Mouse (Mus musculus) forebrain, postnatal 0 days (tissue): ENCODE data around the gene Tbc1d8b. TPM values are rescaled to one million over a fixed set of nuclear protein-coding genes. Genes with fewer than 3 reads are reported as not detected.

Source experiments
- ATAC-seq: fragments of 200-750 bp; cut with Nextera tagmentation; 2 replicates; pipeline ENCODE4 v1.8.0; 2017; ENCODE audit warnings: mild to moderate bottlenecking, moderate library complexity
- DNase-seq: peaks from one replicate; pipeline ENCODE4 v3.0.0-alpha.2; 2015
- H3K27ac ChIP-seq: fragments of 300-500 bp; sonication (generic); 2 replicates; pipeline ENCODE4 v1.5.1; 2014; ENCODE audit warnings: low read depth, mild to moderate bottlenecking, antibody characterized with exemption, low read length, moderate library complexity, mixed read lengths
- H3K27me3 ChIP-seq: fragments of 300-500 bp; sonication (generic); 2 replicates; pipeline ENCODE4 v1.6.1; 2014; ENCODE audit warnings: mild to moderate bottlenecking, low read length, mixed read lengths; ENCODE audit not compliant: insufficient read depth
- H3K36me3 ChIP-seq: fragments of 300-500 bp; sonication (generic); 2 replicates; pipeline ENCODE4 v1.6.1; 2014; ENCODE audit warnings: mild to moderate bottlenecking, moderate library complexity; ENCODE audit not compliant: insufficient read depth
- H3K4me1 ChIP-seq: fragments of 300-500 bp; sonication (generic); 2 replicates; pipeline ENCODE4 v1.6.1; 2014; ENCODE audit warnings: antibody characterized with exemption; ENCODE audit not compliant: insufficient read depth
- H3K4me2 ChIP-seq: fragments of 300-500 bp; sonication (generic); 2 replicates; pipeline ENCODE4 v1.6.1; 2014; ENCODE audit warnings: low read depth, mild to moderate bottlenecking, moderate library complexity
- H3K4me3 ChIP-seq: fragments of 300-500 bp; sonication (generic); 2 replicates; pipeline ENCODE4 v1.5.1; 2014; ENCODE audit warnings: low read depth, low read length, mixed read lengths
- H3K9ac ChIP-seq: fragments of 300-500 bp; sonication (generic); 2 replicates; pipeline ENCODE4 v1.6.1; 2014; ENCODE audit warnings: mild to moderate bottlenecking
- H3K9me3 ChIP-seq: fragments of 300-500 bp; sonication (generic); 2 replicates; pipeline ENCODE4 v1.6.1; 2016; ENCODE audit warnings: low read length
- CTCF ChIP-seq: sonication (generic); IDR thresholded peaks from 2 replicates; pipeline ENCODE4 v1.5.1; 2016; ENCODE audit warnings: antibody characterized with exemption, control low read depth, low read depth
- WGBS: fragments of 180-500 bp; shearing (Covaris S2); extraction: QIAGEN DNeasy Blood & Tissue Kit; methylation state at CpG from one replicate; pipeline ENCODE4 v1.1.7; 2014; 5-methylcytosine and 5-hydroxymethylcytosine counted together
- polyA plus RNA-seq: library from polyadenylated mRNA; unstranded; fragments of >200 nt; fragmentation: Nextera tagmentation; extraction: Ambion mirVana; gene quantifications from 2 replicates; pipeline ENCODE4 v1.2.1, GENCODE M21; 2015
- total RNA-seq: library from RNA; depleted of rRNA; stranded (reverse); fragments of >200 nt; gene quantifications from 2 replicates; pipeline ENCODE4 v1.2.3, GENCODE M21; 2014; rRNA removed

Gene Tbc1d8b
- total RNA-seq (1.1 and 1.5 TPM in 2 replicates), polyA plus RNA-seq (0.20 and 0.30 TPM in 2 replicates)

GRCm38 (mm10) chrX:139684775-139685695 lies at the start of gene Tbc1d8b:
Gene Tbc1d8b, plus strand, starts transcription at chrX:139684996.
- H3K4me2 ChIP-seq = peak within 1 kb of the TSS; percentile 64

GRCm38 (mm10) chrX:139639744-139640143 lies 45.1 kb upstream of the Tbc1d8b start:
- 82% methylated on average over 2 of the region's 2 CpGs for WGBS
- Histone ChIP-seq H3K9me3 (no peaks in the 10 kb centered on the region), H3K27me3 (no peaks in the 10 kb centered on the region; the same call in 1 of the 2 replicates), H3K36me3 (no peaks in the 10 kb centered on the region), H3K27ac (no peak overlapping the region), H3K4me2 (no peak overlapping the region), H3K4me3 (no peak overlapping the region), H3K4me1 (no peaks in the 10 kb centered on the region), H3K9ac (no peak overlapping the region)
- DNase-seq (no peak), ATAC-seq (no peak)
- no peak for TF ChIP-seq CTCF

More at GRCm38 (mm10) chrX:139684775-139685695, at the start of gene Tbc1d8b:
- peak; percentile 86 for DNase-seq
- no peaks in the 10 kb centered on the region for H3K4me1 ChIP-seq
- 24% methylated on average over 43 of the region's 43 CpGs for WGBS
- no peaks in the 10 kb centered on the region for H3K27me3 ChIP-seq
- TF ChIP-seq CTCF = no peak
- peak within 1 kb of the TSS; percentile 33 for H3K9ac ChIP-seq
- H3K27ac ChIP-seq = no peak within 1 kb of the TSS
- no peaks in the 10 kb centered on the region for H3K36me3 ChIP-seq
- ATAC-seq = peak; percentile 100
- peak within 1 kb of the TSS; percentile 46 for H3K4me3 ChIP-seq
- H3K9me3 ChIP-seq = no peaks in the 10 kb centered on the region

- no peak for DNase-seq
- no peak overlapping the region for H3K4me3 ChIP-seq
- H3K4me2 ChIP-seq = no peak overlapping the region
- H3K27ac ChIP-seq = no peak overlapping the region
- TF ChIP-seq CTCF = no peak
- H3K9me3 ChIP-seq = no peaks in the 10 kb centered on the region
- H3K4me1 ChIP-seq = no peaks in the 10 kb centered on the region
- H3K9ac ChIP-seq = no peak overlapping the region
- H3K27me3 ChIP-seq = no peaks in the 10 kb centered on the region; the same call in 1 of the 2 replicates
- H3K36me3 ChIP-seq = no peaks in the 10 kb centered on the region
- no peak for ATAC-seq
Observed at GRCm38 (mm10) chrX:139640418-139640817, 44.4 kb upstream of the Tbc1d8b start.

GRCm38 (mm10) chrX:139652226-139652625 lies 32.6 kb upstream of the Tbc1d8b start:
- no peaks in the 10 kb centered on the region for H3K4me1 ChIP-seq
- TF ChIP-seq CTCF = no peak
- no peak overlapping the region for H3K4me3 ChIP-seq
- H3K27me3 ChIP-seq = no peaks in the 10 kb centered on the region; the same call in 1 of the 2 replicates
- H3K4me2 ChIP-seq = no peak overlapping the region
- H3K9me3 ChIP-seq = no peaks in the 10 kb centered on the region
- no peak for DNase-seq
- no peak overlapping the region for H3K9ac ChIP-seq
- WGBS = 74% methylated on average over 5 of the region's 5 CpGs
- no peak overlapping the region for H3K27ac ChIP-seq
- ATAC-seq = no peak
- no peaks in the 10 kb centered on the region for H3K36me3 ChIP-seq

- Histone ChIP-seq H3K27ac (no peak overlapping the region), H3K27me3 (no peaks in the 10 kb centered on the region; the same call in 1 of the 2 replicates), H3K4me2 (no peak overlapping the region), H3K4me1 (no peaks in the 10 kb centered on the region), H3K4me3 (no peak overlapping the region), H3K9me3 (no peaks in the 10 kb centered on the region), H3K36me3 (no peaks in the 10 kb centered on the region), H3K9ac (no peak overlapping the region)
- DNase-seq = no peak
- WGBS = 91% methylated on average over 3 of the region's 3 CpGs
- no peak for ATAC-seq
- no peak for TF ChIP-seq CTCF
Observed at GRCm38 (mm10) chrX:139653292-139653691, 31.5 kb upstream of the Tbc1d8b start.

GRCm38 (mm10) chrX:139654350-139655063 lies 30.3 kb upstream of the Tbc1d8b start:
- DNase-seq (no peak), ATAC-seq (no peak)
- no peaks in the 10 kb centered on the region for H3K9me3 ChIP-seq
- no peak overlapping the region for H3K9ac ChIP-seq
- H3K4me3 ChIP-seq = no peak overlapping the region
- H3K4me2 ChIP-seq = no peak overlapping the region
- 74% methylated on average over 5 of the region's 5 CpGs for WGBS
- H3K27me3 ChIP-seq = no peaks in the 10 kb centered on the region; the same call in 1 of the 2 replicates
- no peaks in the 10 kb centered on the region for H3K36me3 ChIP-seq
- no peak overlapping the region for H3K27ac ChIP-seq
- H3K4me1 ChIP-seq = no peaks in the 10 kb centered on the region
- TF ChIP-seq CTCF = no peak

- Histone ChIP-seq H3K36me3 (no peaks in the 10 kb centered on the region), H3K4me3 (no peak overlapping the region), H3K9ac (no peak overlapping the region), H3K4me2 (no peak overlapping the region), H3K4me1 (no peaks in the 10 kb centered on the region), H3K9me3 (no peaks in the 10 kb centered on the region), H3K27me3 (no peaks in the 10 kb centered on the region), H3K27ac (no peak overlapping the region)
- WGBS = 63% methylated on average over 1 of the region's 1 CpGs
- ATAC-seq (no peak), DNase-seq (no peak)
- TF ChIP-seq CTCF = no peak
Observed at GRCm38 (mm10) chrX:139662111-139662510, 22.7 kb upstream of the Tbc1d8b start.
